Mouse (Mus musculus): Measurements from ENCODE around the gene 4930444G20Rik.
A peak's percentile ranks its signal among the peaks of the same experiment; 100 is the strongest.
"Not testable (repeated sequence)": the region's sequence is repeated elsewhere in the genome, so short reads cannot be mapped to it uniquely, and the experiment has no call there.

The 4930444G20Rik gene

DNA sequence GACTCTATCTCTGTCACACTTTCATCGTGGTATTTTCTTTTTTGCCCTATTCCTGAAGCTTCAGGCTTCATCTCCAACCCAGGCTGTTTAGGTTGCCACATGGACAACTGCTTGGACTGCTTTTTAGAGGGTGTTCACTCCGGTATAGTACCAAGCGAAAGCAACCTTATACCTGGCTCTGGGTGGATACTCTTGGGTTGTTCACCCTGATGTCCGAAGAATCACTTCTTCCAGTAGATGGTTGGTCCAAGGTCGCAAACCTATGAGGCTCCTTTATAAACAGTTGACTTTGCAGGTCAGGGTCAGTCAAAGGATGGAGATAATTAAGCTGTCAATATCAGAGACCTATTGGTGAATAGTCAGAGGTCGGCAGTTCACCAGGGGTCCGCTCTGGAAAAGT lies at the start of gene 4930444G20Rik:
Gene 4930444G20Rik, minus strand, starts transcription at position 101 of the 400 bp plus-strand sequence.
- DNase-seq (ENCODE audit: low read depth), result not testable (repeated sequence)

DNA sequence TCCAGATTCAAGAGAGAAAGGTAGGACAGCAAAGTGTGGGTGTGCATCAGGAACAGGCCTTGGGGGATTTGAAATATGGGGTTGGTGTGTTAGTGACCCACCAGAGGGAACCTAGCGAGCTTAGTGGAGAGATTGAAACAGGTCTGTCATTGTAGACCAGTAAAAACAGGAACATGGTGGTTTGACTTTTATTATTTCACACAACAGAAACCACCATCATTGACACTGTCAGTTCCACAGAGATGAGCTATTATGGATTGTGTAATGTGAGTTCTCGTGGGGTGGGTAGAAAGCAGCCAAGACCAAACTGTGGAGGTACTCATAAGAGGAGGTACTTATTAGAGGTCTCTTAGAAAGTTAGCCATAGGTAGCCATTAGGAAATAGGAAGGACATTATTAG lies 6.7 kb upstream of the 4930444G20Rik start:
- DNase-seq (ENCODE audit: low read depth), result no peak

DNA sequence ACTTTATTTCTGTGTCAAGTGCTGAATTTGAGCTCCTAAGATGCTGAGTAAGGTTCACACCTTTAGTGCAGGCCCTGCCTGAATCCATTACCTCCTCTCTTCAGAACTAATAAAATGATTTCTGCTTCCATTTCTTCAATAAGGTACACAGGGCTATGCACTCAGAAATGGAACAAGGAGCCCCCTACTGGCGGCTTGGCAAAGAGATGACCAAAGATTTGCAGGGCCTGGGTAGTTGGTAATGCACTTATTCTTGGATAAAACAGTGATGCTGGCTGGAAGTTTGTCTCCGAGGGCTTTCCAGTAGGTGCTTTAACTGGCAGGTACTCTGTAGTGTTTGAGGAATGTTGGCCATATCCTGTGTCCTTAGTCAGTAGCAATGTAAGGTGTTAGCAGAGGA lies 4.9 kb upstream of the 4930444G20Rik start:
- no peak for DNase-seq (ENCODE audit: low read depth)

DNA sequence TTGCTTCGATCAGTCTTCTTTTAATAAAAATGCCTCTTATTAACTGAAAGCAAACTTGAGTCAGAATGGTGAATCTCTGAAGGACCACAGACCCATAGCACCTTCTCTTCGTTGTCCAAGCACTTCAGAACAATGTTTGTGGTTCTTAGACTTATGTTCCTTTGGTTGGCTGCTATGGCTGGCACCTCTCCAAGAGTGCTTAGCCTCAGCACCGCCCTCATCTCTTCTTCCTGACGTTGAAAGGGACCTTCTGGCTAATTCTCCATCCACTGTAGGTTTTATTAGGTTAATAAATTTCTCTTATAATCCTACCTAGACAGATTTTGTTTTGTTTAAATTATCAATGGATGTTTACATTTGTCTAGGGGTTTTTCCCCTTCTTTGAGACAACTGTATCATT lies 2.7 kb upstream of the 4930444G20Rik start:
- no peak for DNase-seq (ENCODE audit: low read depth)

DNA sequence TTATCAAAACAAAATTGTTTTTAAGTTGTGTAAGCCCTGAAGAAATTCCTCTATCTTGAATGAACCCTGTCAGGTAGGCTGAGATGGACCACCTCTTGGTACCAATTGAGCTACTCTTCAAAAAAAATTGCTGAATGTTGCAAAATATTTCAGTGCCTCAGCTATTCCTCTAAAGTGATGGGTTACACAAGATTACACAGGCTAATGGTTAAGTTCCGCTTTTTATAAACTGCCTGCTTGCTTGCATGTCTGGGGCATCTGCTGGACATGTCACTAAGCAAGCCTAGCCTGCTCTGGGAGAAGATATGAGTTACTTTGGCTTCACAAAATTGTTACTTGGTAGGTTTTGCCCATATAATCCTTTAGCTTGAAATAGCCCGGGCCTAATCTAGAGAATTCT lies 2.3 kb upstream of the 4930444G20Rik start:
- DNase-seq (ENCODE audit: low read depth), result no peak

DNA sequence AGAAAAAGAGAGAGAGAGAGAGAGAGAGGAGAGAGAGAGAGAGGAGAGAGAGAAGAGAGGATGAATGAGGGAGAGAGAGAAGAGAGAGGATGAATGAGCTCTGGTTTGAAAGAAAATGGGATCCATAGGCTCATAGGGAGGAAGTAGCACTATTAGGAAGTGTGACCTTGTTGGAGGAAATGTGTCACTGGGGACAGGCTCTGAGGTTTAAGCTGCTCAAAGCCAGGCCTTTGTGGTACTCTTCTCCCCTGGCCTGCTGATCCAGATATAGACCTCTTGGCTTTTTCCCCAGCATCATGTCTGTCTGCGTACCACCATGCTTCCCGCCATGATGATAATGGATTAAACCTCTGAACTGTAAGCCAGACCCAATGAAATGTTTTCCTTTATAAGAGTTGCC lies 8.5 kb downstream of the 4930444G20Rik start:
- DNase-seq (ENCODE audit: low read depth), result no peak

DNA sequence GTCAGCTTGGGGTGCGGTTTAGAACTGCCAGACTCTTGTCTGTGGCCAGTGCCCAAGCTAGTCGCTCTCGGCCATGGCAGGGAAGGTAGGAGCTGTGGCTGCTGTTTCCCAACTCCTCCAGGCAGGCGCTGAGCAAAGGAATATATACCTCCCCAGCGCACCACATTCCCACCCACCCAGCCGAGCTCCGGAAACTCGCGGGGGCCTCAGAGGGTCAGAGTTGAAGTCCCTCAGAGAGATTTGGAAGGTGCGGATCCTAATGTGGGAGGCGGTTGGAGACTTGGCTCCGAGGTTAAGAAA lies 8.9 kb downstream of the 4930444G20Rik start:
- no peak for DNase-seq (ENCODE audit: low read depth)

DNA sequence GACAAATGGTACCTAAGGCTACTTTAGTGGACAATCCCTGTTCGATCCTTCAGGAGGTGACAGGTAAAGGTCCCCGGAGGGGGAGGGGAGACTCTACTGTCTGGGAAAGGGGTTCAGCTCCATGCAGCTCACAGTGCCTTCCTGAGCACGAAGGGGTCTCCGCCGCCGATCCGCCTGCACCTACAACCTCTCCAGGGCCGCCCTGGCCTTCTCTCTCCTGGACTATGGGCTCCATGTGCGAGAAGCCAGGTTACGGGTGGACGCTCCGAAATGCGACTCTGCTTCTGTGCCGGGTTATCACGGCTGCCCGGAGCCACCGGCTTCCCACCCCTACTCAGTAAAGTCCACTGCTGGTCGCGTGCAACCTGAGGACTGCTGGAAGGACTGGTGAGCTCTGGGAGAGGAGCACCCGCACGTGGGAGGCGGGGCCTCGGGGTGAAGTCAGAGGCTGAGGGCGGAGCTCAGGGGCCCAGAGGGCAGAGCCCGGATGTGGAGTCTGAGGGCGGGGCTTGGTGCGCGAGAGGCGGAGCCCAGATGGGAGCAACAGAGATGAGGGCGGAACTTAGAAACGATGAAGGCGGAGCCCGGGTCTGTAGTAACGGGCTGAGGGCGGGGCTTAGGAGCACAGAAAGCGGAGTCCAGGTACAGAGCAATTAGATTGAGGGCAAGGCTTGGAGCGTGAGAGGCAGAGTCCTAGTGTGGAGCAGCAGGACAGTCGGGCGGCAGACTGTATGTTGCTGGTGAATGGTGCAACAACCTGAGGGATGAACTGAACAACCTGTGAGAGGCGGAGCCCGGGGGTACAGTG lies 9.5 kb downstream of the 4930444G20Rik start:
- DNase-seq (ENCODE audit: low read depth), result peak; percentile 36

DNA sequence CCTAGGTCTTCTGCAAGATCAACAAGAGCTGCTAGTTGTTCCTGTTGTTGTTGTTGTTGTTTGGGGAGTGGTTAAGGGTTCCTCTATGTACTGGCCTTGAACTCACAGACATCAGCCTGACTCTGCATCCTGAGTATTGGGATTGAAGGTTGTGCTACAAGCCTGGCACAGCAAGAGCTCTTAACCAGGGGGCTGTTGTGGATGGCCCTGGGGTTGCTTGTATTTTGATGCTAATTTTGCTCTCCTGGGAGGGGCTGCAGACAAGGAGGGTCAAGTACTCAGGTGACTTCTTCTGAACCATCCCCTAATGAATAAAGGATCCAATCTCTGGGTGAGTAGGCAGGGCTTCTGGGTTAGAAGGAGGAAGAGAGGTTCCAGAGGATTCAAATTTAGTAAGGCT lies 12.6 kb downstream of the 4930444G20Rik start:
- no peak for DNase-seq (ENCODE audit: low read depth)

DNA sequence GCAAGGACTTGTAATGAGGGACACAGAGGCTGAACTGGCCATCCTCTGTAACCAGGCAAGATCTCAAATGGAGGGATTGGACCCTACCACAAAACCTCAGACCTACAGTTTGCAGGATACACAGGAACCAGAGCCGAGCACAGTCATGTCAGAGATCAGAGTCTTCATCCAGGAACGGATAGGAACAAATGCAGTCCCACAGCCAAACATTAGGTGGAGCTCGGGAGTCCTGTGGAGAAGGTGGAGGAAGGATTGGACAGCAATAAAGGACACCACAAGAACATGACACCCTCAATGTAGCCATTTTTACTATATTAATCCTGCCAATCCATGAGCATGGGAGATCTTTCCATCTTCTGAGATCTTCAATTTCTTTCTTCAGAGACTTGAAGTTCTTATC lies 31.6 kb downstream of the 4930444G20Rik start:
- peak; percentile 10 for DNase-seq (ENCODE audit: low read depth)

DNA sequence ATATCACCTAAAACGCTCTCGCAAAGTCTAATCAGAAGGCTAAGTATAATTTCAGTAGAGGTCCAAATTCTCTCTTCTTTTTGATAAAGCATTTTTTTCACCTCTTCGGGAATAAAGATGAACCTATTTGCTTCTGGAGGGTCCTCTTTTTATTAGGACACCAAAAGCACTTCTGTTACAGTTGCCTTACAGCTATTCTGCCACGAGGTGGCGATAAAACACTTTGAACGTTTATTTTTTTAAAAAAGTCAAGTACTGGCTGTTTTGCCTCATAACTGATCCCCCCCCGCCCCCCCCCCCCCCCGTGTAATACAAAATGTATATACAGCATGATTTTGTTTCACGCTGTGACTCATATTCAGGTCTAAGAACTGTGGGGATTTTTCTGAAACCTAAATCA lies 33.6 kb downstream of the 4930444G20Rik start:
- DNase-seq (ENCODE audit: low read depth), result no peak

DNA sequence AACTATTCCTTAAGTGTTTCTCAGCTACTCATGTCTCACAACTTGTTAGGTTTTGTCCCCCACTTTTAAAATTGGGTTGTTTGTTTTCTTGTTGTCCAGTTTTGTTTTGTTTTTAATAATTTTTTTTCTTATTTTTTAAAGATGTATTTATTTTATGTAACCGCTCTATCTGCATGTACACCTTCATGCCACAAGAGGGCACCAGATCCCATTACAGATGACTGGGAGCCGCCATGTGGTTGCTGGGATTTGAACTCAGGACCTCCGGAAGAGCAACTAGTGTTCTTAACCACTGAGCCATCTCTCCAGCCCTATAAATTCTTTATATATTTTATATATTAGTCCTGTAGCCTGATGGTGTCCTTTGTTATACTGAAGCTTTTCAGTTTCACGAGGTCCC lies 49.3 kb downstream of the 4930444G20Rik start:
- no peak for DNase-seq (ENCODE audit: low read depth)

DNA sequence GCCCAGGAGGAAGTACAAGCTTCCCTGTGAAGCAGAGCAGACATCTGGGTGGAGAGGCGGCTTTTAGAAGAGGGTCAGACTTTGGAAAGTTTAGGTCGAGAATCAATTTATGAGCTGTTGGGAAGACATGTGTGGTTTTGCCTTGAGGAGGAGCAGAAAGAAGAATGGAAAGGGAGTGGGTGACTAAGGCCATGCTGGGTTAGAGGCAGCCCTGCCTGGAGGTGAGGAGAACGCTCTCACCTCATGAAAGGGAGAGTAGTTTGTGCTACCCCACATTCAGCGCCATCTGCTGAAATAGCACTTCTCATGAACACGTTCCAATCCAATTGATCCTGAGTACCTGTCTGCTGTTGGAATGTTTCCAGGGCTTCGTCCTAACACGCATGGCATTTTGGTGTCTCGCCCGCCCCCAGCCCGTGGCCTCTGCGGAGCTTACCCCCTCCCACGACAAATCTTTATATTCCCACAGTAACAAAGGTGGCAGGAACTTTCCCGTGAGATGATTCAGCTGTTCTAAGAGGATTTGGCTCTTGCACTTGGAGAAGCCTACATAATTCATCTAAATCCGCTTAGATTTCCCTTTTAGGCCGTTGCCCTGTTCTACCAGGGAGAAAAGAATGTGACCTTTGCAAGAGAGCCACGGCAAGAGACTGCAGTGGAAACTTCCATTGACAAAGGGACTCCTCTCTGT lies 50.3 kb downstream of the 4930444G20Rik start:
- no peak for DNase-seq (ENCODE audit: low read depth)
